Mouse (Mus musculus): Measurements from ENCODE around the gene Tmem45a2. TPM values are rescaled to one million over a fixed set of nuclear protein-coding genes. Genes with fewer than 3 reads are reported as not detected.

Tmem45a2 gene
- total RNA-seq, 2 experiments from 2014 or later, result not detected

Other genes starting within 250 kb of the Tmem45a2 start
- 1 to 10 TPM; 7.6 to 9.2 TPM for gene Tmem45a, start 185.2 kb downstream of the Tmem45a2 start, total RNA-seq (2021)
- not detected for gene Lnp1, start 143.3 kb downstream of the Tmem45a2 start, total RNA-seq (2021)
- 10 to 100 TPM; 33.9 to 36.9 TPM for gene Tomm70a, start 50.3 kb upstream of the Tmem45a2 start, total RNA-seq (2021)
- 10 to 100 TPM; 29.2 to 29.4 TPM for gene Nit2, start 96.0 kb upstream of the Tmem45a2 start, total RNA-seq (2021)
- 10 to 100 TPM; 17.8 to 18.4 TPM for gene Tbc1d23, start 160.1 kb upstream of the Tmem45a2 start, total RNA-seq (2021)
- not detected for gene Tmem30c, start 221.5 kb upstream of the Tmem45a2 start, total RNA-seq (2021)

Data from gastrocnemius, postnatal 14 days (tissue).